Mouse (Mus musculus): Measurements from ENCODE around the gene Gm614.

Gm614 gene

GRCm38 (mm10) chrX:101260441-101261325, 3.1 kb downstream of the Gm614 start:
- in situ Hi-C loops (cut with MboI, MseI), result no loop called here

GRCm38 (mm10) chrX:101256603-101257002, 7.2 kb downstream of the Gm614 start:
- in situ Hi-C loops (cut with MboI, MseI), result loop anchor here (10.0 kb wide), 1 partner anchor 498 kb away; no protein-coding TSS in a partner anchor

- in situ Hi-C loops (cut with MboI, MseI), result loop anchor here (10.0 kb wide), 1 partner anchor 500 kb away; no protein-coding TSS in a partner anchor
Measured at GRCm38 (mm10) chrX:101254740-101255139, 9.1 kb downstream of the Gm614 start.

- in situ Hi-C loops (cut with MboI, MseI), result loop anchor here (10.0 kb wide), 1 partner anchor 501 kb away; no protein-coding TSS in a partner anchor
Measured at GRCm38 (mm10) chrX:101253952-101254729, 9.7 kb downstream of the Gm614 start, which contains the start of gene Foxo4. TSS of gene Foxo4 (plus strand) at chrX:101254528.

- in situ Hi-C loops (cut with MboI, MseI), result no loop called here
Measured at GRCm38 (mm10) chrX:101245011-101245410, 18.8 kb downstream of the Gm614 start.

GRCm38 (mm10) chrX:101222796-101223162, 41.0 kb downstream of the Gm614 start:
- in situ Hi-C loops (cut with MboI, MseI), result no loop called here

GRCm38 (mm10) chrX:101221834-101222795, 41.7 kb downstream of the Gm614 start, which contains the start of gene Snx12:
TSS of gene Snx12 (minus strand) at chrX:101222563.
- in situ Hi-C loops (cut with MboI, MseI), result no loop called here

All from T-helper 1 cell (primary cell).